Mouse (Mus musculus) liver, embryonic 14.5 days (tissue): ENCODE measurements at regions not wholly inside any gene's neighbourhood (a gene's known extent, or its start where the extent isn't known, plus 50 kb on each side); places are given as distances from the start of the nearest gene placed in this dataset.

ENCODE experiments used
- CTCF ChIP-seq: IDR thresholded peaks from 2 replicates; pipeline ENCODE4 v1.5.1; 2016; ENCODE audit warnings: antibody characterized with exemption, low read depth, control low read depth
- EP300 ChIP-seq: IDR thresholded peaks from 2 replicates; pipeline ENCODE4 v1.6.1; 2016; ENCODE audit warnings: antibody characterized with exemption, low read depth

- TF ChIP-seq CTCF (no peak), EP300 (no peak)
Observed at GRCm38 (mm10) chr6:135582567-135582966, 220.2 kb downstream of the Emp1 start.
